Mouse (Mus musculus) spleen, adult 18-20 months (tissue): ENCODE data around the gene Lhx9.

Source experiments
- DNase-seq, 2 experiments: peaks; one replicate each; pipeline ENCODE4 v3.0.0; 2022; ENCODE audit warnings: mixed read lengths in 2 of 2

Gene Lhx9

GRCm38 (mm10) chr1:138848511-138849109 lies at the start of gene Lhx9:
Gene Lhx9 (minus strand): TSS chr1:138848577.
- DNase-seq = no peak

GRCm38 (mm10) chr1:138896088-138896487 lies 47.7 kb upstream of the Lhx9 start:
- no peak for DNase-seq

GRCm38 (mm10) chr1:138877470-138878254 lies 29.3 kb upstream of the Lhx9 start:
- DNase-seq = no peak

GRCm38 (mm10) chr1:138876371-138877045 lies 28.1 kb upstream of the Lhx9 start:
- DNase-seq = no peak

- DNase-seq = peak; percentile 76 to 85
Measured at GRCm38 (mm10) chr1:138856101-138856950, 7.9 kb upstream of the Lhx9 start, which contains the start of gene 2310009B15Rik. Gene 2310009B15Rik (minus strand): TSS chr1:138856852.

GRCm38 (mm10) chr1:138850823-138851222 lies 2.4 kb upstream of the Lhx9 start:
- DNase-seq = no peak

GRCm38 (mm10) chr1:138850161-138850539 lies 1.8 kb upstream of the Lhx9 start:
- DNase-seq = no peak

GRCm38 (mm10) chr1:138849531-138850160 lies 1.3 kb upstream of the Lhx9 start:
- DNase-seq = no peak

GRCm38 (mm10) chr1:138848026-138848425 lies 351 bp downstream of the Lhx9 start:
- no peak for DNase-seq

- no peak for DNase-seq
Measured at GRCm38 (mm10) chr1:138847146-138847545, 1.2 kb downstream of the Lhx9 start.

GRCm38 (mm10) chr1:138846581-138846980 lies 1.8 kb downstream of the Lhx9 start:
- DNase-seq = no peak

GRCm38 (mm10) chr1:138846131-138846530 lies 2.2 kb downstream of the Lhx9 start:
- DNase-seq = no peak

GRCm38 (mm10) chr1:138845481-138845880 lies 2.9 kb downstream of the Lhx9 start:
- no peak for DNase-seq

- DNase-seq = no peak
Measured at GRCm38 (mm10) chr1:138844166-138844565, 4.2 kb downstream of the Lhx9 start.

GRCm38 (mm10) chr1:138843361-138844091 lies 4.9 kb downstream of the Lhx9 start:
- DNase-seq = peak in 1 of 2 experiments; percentile 38

GRCm38 (mm10) chr1:138842756-138843155 lies 5.6 kb downstream of the Lhx9 start:
- DNase-seq = no peak

GRCm38 (mm10) chr1:138842315-138842714 lies 6.1 kb downstream of the Lhx9 start:
- no peak for DNase-seq

- peak in 1 of 2 experiments; percentile 36 for DNase-seq
Measured at GRCm38 (mm10) chr1:138841306-138842095, 6.9 kb downstream of the Lhx9 start.

GRCm38 (mm10) chr1:138840440-138841305 lies 7.7 kb downstream of the Lhx9 start:
- DNase-seq = no peak
